Mouse (Mus musculus): ENCODE results near the gene Krt2. TPM values are rescaled to one million over a fixed set of nuclear protein-coding genes. Genes with fewer than 3 reads are reported as not detected.

Gene Krt2
- total and polyA plus RNA-seq, 3 experiments: not detected

GRCm38 (mm10) chr15:101772711-101773081, 45.3 kb downstream of the Krt2 start:
- DNase-seq (ENCODE audit: low read depth, low spot score): peak; percentile 73
- H3K4me3 ChIP-seq (ENCODE audit: control insufficient read depth in 1 of 2, insufficient read depth in 1 of 2, low read depth in 2 of 2, low read length in 2 of 2): no peak overlapping the region
- peaks cover 0 to 4% of the 10 kb centered on the region in 2 experiments; a peak in 1 of 4 replicates for H3K27me3 ChIP-seq (ENCODE audit: control insufficient read depth in 1 of 2, insufficient read depth in 2 of 2, low read length in 2 of 2)
- no peaks in the 10 kb centered on the region for H3K4me1 ChIP-seq (ENCODE audit: control insufficient read depth in 1 of 2, insufficient read depth in 2 of 2, low read length in 2 of 2)
- H3K9ac ChIP-seq (ENCODE audit: control insufficient read depth, low read depth, low read length, poor library complexity, severe bottlenecking): no peak overlapping the region
- no peaks in the 10 kb centered on the region for H3K9me3 ChIP-seq (replicated peaks; ENCODE audit: insufficient read depth, low read length)
- H3K79me2 ChIP-seq (ENCODE audit: control insufficient read depth, insufficient read depth, low read length, poor library complexity): no peaks in the 10 kb centered on the region
- no peak overlapping the region for H3K27ac ChIP-seq (ENCODE audit: control insufficient read depth, low read depth, low read length)
- H3K36me3 ChIP-seq (ENCODE audit: control insufficient read depth in 1 of 2, insufficient read depth in 2 of 2, low read length in 2 of 2): no peaks in the 10 kb centered on the region
- TF ChIP-seq GABPA (IDR thresholded peaks at IDR 0.05; ENCODE audit: low read depth, low read length) (no peak), NELFE (IDR thresholded peaks at IDR 0.05; ENCODE audit: low read depth, low read length) (no peak), RAD21 (IDR thresholded peaks at IDR 0.05; ENCODE audit: low read depth, low read length) (peak; percentile 90), POLR2AphosphoS2 (IDR thresholded peaks at IDR 0.05; ENCODE audit: low read length) (no peak), HCFC1 (IDR thresholded peaks at IDR 0.05; ENCODE audit: low read depth, low read length) (0 out of 2 replicates have a peak, but pooled peaks have one; percentile 21), JUND (IDR thresholded peaks at IDR 0.05; ENCODE audit: low read depth, low read length) (0 out of 2 replicates have a peak, but pooled peaks have one; percentile 18), KAT2A (conservative IDR thresholded peaks at IDR 0.05; ENCODE audit: low read depth, low read length) (no peak), ZC3H11A (IDR thresholded peaks at IDR 0.05; ENCODE audit: low read depth, low read length) (peak; percentile 91), EP300 (IDR thresholded peaks at IDR 0.05; ENCODE audit: low read depth in 1 of 2, low read length in 2 of 2) (no peak), RCOR1 (IDR thresholded peaks at IDR 0.05; ENCODE audit: low read depth, low read length) (no peak), ZKSCAN1 (IDR thresholded peaks at IDR 0.05; ENCODE audit: low read depth, low read length) (no peak), MAX (IDR thresholded peaks at IDR 0.05; ENCODE audit: low read length) (no peak), POLR2A (IDR thresholded peaks at IDR 0.05; ENCODE audit: control insufficient read depth in 1 of 2, insufficient read depth in 1 of 2, low read depth in 1 of 2, low read length in 2 of 2, poor library complexity in 1 of 2) (no peak), USF2 (IDR thresholded peaks at IDR 0.05; ENCODE audit: borderline replicate concordance in 1 of 2, insufficient read depth in 1 of 2, low read depth in 1 of 2, low read length in 2 of 2) (no peak), CTCF (IDR thresholded peaks at IDR 0.05 in 2 of 3, conservative IDR thresholded peaks at IDR 0.05 in 1 of 3; ENCODE audit: control insufficient read depth in 1 of 3, insufficient read depth in 1 of 3, low read depth in 2 of 3, low read length in 3 of 3, poor library complexity in 1 of 3, severe bottlenecking in 1 of 3) (peak; percentile 86 to 95 (median 95)), BHLHE40 (IDR thresholded peaks at IDR 0.05; ENCODE audit: borderline replicate concordance, low read depth, low read length) (0 out of 2 replicates have a peak, but pooled peaks have one; percentile 34), ETS1 (IDR thresholded peaks at IDR 0.05; ENCODE audit: low read depth, low read length) (no peak), MXI1 (IDR thresholded peaks at IDR 0.05; ENCODE audit: low read depth, low read length) (no peak), SMC3 (IDR thresholded peaks at IDR 0.05; ENCODE audit: low read depth, low read length) (peak; percentile 97), GATA1 (IDR thresholded peaks at IDR 0.05; ENCODE audit: low read depth, low read length) (no peak)

GRCm38 (mm10) chr15:101772080-101772710, 45.8 kb downstream of the Krt2 start:
- Histone ChIP-seq H3K79me2 (ENCODE audit: control insufficient read depth, insufficient read depth, low read length, poor library complexity) (no peaks in the 10 kb centered on the region), H3K9me3 (replicated peaks; ENCODE audit: insufficient read depth, low read length) (no peaks in the 10 kb centered on the region), H3K4me3 (ENCODE audit: control insufficient read depth in 1 of 2, insufficient read depth in 1 of 2, low read depth in 2 of 2, low read length in 2 of 2) (no peak overlapping the region), H3K4me1 (ENCODE audit: control insufficient read depth in 1 of 2, insufficient read depth in 2 of 2, low read length in 2 of 2) (no peaks in the 10 kb centered on the region), H3K36me3 (ENCODE audit: control insufficient read depth in 1 of 2, insufficient read depth in 2 of 2, low read length in 2 of 2) (no peaks in the 10 kb centered on the region), H3K9ac (ENCODE audit: control insufficient read depth, low read depth, low read length, poor library complexity, severe bottlenecking) (no peak overlapping the region), H3K27ac (ENCODE audit: control insufficient read depth, low read depth, low read length) (no peak overlapping the region), H3K27me3 (ENCODE audit: control insufficient read depth in 1 of 2, insufficient read depth in 2 of 2, low read length in 2 of 2) (peaks cover 0 to 4% of the 10 kb centered on the region in 2 experiments; a peak in 1 of 4 replicates)
- peak; percentile 25 for DNase-seq (ENCODE audit: low read depth, low spot score)
- no peak for TF ChIP-seq NRF1 (IDR thresholded peaks at IDR 0.05; ENCODE audit: insufficient read depth, low read depth, low read length, poor library complexity, severe bottlenecking)
- no peak for TF ChIP-seq TCF12 (IDR thresholded peaks at IDR 0.05; ENCODE audit: low read depth, low read length)
- TF ChIP-seq SMC3 (IDR thresholded peaks at IDR 0.05; ENCODE audit: low read depth, low read length): peak; percentile 58
- no peak for TF ChIP-seq JUND (IDR thresholded peaks at IDR 0.05; ENCODE audit: low read depth, low read length)
- peak; percentile 19 for TF ChIP-seq RAD21 (IDR thresholded peaks at IDR 0.05; ENCODE audit: low read depth, low read length)
- peak; percentile 20 to 50 (median 49); a peak in 5 of 6 replicates for TF ChIP-seq CTCF (IDR thresholded peaks at IDR 0.05 in 2 of 3, conservative IDR thresholded peaks at IDR 0.05 in 1 of 3; ENCODE audit: control insufficient read depth in 1 of 3, insufficient read depth in 1 of 3, low read depth in 2 of 3, low read length in 3 of 3, poor library complexity in 1 of 3, severe bottlenecking in 1 of 3)

Data from MEL (cell line).